Mouse (Mus musculus) cerebellum, postnatal 25 days (tissue): Measurements from ENCODE around the gene Ddn.

Experiments used
- DNase-seq, 2 experiments: peaks; one replicate each; pipeline ENCODE4 v3.0.0; 2021; ENCODE audit warnings: mixed read lengths in 2 of 2

The Ddn gene

DNA sequence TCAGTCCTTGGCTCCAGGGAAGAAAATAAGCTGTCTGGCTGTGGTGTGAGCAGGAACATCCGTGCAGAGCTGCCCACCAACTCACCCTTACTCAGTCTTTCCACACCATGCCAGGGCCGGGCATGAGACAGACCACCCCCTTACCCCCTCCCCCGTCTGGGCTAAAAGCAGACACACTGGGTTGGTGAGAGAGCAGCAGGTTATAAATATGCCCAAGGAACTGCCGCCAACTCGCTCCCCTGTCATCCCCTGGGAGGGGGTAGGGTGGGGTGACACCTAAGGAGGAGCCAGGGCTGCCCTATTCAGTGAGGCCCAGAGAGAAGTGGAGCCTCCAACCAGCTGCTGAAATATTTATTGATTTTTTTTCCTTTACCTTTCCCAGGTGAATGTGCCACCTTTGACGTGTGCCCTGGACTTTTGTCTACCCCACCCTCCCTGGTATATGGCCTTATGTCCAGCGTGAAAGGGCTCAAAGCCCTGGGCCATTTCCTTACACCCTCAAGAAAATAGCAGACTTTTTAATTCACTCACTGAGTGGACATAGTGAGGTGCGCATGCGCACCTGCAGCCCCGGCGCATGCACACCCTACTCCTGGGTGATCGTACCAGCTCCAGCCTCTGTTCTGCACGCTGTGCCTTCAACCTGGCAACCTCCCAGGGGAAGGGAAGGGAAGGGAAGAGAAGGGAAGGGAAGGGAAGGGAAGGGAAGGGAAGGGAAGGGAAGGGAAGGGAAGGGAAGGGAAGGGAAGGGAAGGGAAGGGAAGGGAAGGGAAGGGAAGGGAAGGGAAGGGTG, 12.3 kb downstream of the Ddn start:
- DNase-seq: no peak

DNA sequence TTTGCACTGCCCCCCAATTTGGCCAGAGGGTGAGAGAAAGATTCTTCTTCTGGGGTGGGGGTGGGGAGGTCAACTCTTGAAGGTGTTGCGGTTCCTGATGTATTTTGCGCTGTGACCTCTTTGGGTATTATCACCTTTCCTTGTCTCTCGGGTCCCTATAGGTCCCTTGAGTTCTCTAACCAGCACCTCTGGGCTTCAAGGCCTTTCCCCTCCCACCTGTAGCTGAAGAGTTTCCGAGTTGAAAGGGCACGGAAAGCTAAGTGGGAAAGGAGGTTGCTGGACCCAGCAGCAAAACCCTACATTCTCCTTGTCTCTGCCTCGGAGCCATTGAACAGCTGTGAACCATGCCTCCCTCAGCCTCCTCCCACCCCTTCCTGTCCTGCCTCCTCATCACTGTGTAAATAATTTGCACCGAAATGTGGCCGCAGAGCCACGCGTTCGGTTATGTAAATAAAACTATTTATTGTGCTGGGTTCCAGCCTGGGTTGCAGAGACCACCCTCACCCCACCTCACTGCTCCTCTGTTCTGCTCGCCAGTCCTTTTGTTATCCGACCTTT, 16.1 kb downstream of the Ddn start:
- no peak for DNase-seq

GRCm38 (mm10) chr15:98792233-98793020, 16.9 kb downstream of the Ddn start:
- DNase-seq: no peak

GRCm38 (mm10) chr15:98791771-98792170, 17.5 kb downstream of the Ddn start:
- no peak for DNase-seq

GRCm38 (mm10) chr15:98791221-98791620, 18.1 kb downstream of the Ddn start:
- no peak for DNase-seq

DNA sequence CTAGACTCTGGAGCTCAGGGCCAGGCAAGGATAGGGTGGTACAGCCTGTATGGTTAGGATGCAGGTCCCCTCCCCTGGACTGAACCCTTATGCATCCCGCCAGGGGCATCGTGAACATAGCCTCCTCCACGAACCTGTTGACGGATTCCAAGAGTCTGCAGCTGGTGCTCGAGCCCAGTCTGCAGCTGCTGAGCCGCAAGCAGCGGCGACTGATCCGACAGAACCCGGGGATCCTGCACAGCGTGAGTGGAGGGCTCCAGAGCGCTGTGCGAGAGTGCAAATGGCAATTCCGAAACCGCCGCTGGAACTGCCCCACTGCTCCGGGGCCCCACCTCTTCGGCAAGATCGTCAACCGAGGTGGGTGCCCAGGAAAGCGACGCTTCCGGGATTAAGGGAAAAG, 18.5 kb downstream of the Ddn start:
- DNase-seq: no peak

- DNase-seq: peak; percentile 33 to 59
Observed at GRCm38 (mm10) chr15:98789661-98790535, 19.4 kb downstream of the Ddn start, which contains the start of gene Wnt1. Gene Wnt1 (plus strand): TSS chr15:98789857.

DNA sequence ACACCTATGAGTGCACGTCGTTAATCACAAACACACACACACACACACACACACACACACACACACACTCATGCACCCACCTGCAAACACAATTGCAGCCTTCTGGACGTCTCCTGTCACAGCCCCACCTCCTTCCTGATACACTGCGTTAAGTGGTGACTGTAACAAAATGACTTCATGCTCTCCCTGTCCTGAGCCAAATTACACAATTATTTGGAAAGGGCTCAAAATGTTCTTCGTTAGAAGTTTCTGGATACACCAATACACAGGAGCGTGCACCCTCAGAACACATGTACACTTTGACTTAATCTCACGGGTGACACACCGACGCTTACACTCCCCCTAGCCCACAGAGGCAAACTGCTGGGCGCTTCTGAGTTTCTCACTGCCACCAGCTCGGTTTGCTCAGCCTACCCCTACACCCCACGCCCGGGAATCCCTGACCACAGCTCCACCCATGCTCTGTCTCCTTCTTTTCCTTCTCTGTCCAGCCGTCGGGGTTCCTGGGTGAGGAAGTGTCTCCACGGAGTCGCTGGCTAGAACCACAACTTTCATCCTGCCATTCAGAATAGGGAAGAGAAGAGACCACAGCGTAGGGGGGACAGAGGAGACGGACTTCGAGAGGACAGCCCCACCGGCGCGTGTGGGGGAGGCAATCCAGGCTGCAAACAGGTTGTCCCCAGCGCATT, 20.2 kb downstream of the Ddn start:
- no peak for DNase-seq

GRCm38 (mm10) chr15:98787930-98788329, 21.4 kb downstream of the Ddn start:
- DNase-seq: no peak

GRCm38 (mm10) chr15:98785744-98786143, 23.5 kb downstream of the Ddn start:
- no peak for DNase-seq

GRCm38 (mm10) chr15:98781166-98781565, 28.1 kb downstream of the Ddn start:
- no peak for DNase-seq

DNA sequence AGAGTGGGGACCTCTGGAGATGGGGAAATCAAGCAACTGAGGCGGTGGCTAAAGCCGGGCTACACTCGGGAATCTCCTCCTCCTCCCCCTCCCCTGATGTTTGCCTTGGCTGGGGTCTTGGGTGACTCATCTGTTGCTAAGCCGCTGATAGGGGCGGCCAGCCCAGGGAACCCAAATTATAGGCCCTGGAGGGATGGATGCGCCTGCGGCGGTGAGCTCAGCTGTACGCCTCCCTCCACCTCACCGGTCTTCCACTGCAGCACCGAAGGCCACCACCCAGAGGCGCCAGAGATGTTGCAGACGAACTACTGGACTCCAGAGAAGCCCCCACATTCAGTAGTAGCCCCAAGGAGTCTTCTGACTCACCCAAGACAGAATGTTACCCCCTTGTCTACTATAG, 28.7 kb downstream of the Ddn start:
- DNase-seq: no peak

DNA sequence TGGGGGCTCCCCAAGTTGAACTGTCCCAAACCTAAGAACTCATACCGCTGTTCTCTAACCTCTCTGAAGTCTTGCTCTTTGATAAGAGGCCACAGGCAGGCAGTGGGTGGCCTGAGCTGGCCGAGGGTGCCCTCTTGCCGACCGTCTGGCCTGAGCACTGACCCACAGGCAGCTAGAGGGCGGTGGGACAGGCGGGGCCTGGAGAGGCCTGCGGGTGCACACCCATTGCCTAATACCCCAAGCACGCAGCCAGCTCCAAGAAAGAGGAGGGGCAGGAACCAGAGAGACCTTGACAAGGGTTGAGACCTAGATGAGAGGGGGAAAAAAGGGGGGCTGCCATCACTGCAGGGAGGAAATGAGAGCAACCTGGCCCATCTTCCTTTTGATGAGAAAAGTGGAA, 29.2 kb downstream of the Ddn start:
- DNase-seq: no peak

DNA sequence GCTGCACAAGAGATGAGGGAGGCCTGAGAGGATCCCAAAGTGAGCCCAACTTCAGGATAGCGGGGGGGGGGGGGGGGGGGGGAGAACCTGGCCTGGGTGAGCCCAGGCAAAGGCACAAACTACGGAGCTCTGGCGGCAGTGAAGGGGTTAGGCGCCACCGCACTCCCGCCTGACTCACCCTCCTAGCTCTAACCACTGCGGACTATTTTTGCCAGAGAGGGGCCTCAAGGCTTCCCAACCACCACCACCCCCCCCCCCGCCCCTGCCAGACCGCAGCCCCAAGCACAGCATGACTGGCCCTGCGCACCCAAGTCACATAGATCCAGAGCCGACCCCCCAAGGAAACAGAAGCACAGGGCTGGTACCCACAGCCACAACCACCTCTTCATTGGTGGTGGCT, 30.5 kb downstream of the Ddn start:
- no peak for DNase-seq

DNA sequence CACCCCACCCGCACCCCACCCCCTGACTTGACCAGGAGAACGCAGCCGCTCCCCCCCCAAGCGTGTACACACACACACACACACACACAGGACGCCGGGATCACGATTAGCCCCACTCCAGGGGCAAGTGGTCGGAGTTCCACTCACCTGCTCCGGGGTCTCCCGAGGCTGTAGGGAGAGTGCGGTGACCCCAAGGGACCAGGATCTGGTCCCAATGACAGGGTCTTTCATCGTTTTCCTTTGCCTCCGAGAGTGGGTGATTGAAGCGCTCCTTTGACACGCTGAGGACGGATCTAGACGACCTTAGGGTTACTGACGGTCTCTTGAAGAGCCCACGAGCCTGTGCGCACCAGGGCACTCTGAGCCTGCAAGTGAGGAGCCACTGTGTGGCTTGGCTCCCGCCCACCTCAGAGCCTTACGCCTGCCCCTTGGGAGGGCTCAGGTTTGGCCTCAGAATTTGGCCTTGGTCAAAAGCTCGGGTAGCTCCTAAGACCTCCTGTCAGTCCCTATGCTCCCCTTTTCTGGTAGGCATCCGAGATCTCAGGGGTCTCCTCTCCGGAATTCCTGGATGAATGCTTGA, 31.0 kb downstream of the Ddn start:
- DNase-seq: no peak

DNA sequence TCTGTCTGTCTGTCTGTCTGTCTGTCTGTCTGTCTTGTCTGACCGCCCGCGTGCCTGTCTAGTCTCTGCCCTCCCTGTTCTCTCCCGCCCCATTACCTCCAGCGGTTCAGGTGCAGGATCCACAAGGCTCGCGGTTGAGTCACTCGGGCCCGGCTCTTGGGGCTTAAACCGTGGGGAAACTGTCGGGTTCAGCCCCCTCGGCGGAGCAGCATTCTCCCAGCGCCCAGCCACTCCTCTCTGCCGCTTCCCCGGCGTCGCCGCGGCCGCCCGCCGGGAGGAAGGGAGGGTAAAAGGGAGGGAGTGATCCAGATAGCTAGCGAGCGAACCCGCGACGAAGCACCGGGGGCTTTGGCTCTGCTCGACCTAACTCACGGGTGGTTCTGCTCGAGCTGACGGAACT, 31.5 kb downstream of the Ddn start, which contains the start of gene Wnt10b:
Gene Wnt10b, minus strand, starts transcription at position 389 of the 400 bp plus-strand sequence.
- DNase-seq: no peak

DNA sequence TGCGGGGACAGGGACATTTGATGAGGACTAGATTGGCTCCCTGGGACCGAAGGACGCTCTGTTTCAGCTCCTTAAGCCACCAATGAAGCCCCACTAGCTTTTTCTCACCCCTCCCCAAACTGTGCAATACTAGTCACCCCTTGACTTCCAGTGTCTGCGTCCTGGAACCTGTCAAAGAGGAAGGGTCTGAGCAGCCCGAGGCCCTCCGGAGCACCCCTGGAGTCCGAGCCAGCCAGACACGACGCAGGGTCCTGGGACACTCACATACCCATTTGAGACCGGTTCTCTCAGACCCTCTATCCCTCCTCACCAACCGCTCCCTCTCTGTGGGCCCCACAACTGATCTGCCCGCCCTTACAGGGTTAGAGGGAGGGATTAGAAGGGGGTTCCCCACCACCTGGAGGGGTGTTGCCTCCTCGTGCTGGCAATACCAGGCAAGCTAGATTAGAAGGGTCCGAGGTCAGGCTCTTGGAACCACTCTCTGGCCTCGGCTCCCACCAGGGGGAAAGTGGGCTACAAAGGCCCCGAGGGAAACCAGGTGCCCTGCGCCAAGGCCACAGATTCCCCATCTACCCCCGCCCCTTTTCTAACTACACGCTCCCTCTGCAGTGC, 32.2 kb downstream of the Ddn start:
- DNase-seq: no peak

- DNase-seq: no peak
Observed at GRCm38 (mm10) chr15:98776280-98777004, 32.8 kb downstream of the Ddn start.

DNA sequence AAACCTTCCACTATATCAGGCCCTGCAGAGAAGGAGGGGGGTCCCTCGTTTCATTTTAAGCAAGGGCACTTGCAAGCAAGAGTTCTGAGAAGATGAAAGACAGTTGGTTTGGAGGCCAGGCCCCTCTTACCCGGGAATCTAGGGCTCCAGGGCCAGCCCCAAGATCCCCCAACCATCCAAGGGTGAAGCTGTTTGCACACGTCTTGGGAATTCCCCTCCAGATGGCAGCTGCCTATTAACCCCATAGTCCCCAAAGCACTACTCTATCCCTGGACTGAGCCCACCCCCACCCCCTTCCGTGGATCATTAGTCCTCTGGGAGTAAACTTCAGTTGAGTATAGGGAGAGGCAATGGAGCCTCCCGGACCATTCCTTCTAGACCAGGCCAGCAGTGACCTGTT, 33.8 kb downstream of the Ddn start:
- DNase-seq: no peak

DNA sequence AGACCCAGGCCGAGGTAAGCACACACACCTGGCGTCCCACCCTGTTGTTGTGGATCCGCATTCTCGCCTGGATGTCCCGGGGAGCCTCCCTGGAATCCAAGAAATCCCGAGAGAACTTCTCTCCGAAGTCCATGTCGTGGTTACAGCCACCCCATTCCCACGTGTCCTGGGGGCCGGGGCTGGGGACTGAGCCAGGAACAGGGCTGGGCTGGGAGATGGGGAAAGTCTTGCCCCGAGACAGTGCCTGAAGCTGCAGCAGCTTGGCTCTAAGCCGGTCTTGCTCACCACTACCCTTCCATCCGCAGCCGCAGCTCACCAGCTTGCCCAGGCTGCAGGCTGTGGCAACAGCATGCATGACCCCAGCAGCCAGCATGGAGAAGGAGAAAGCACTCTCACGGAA, 35.2 kb downstream of the Ddn start:
- DNase-seq: no peak
